Mouse (Mus musculus) ES-Bruce4 (cell line): ENCODE results near the gene Tmem107.
A peak's percentile ranks its signal among the peaks of the same experiment; 100 is the strongest.

ENCODE experiments used
- CTCF ChIP-seq: IDR thresholded peaks from one replicate; pipeline ENCODE4 v1.8.1; 2011; ENCODE audit warnings: low read depth, low read length
- POLR2A ChIP-seq: IDR thresholded peaks from one replicate; pipeline ENCODE4 v1.8.1; 2011; ENCODE audit warnings: low read length; ENCODE audit not compliant: insufficient read depth

DNA sequence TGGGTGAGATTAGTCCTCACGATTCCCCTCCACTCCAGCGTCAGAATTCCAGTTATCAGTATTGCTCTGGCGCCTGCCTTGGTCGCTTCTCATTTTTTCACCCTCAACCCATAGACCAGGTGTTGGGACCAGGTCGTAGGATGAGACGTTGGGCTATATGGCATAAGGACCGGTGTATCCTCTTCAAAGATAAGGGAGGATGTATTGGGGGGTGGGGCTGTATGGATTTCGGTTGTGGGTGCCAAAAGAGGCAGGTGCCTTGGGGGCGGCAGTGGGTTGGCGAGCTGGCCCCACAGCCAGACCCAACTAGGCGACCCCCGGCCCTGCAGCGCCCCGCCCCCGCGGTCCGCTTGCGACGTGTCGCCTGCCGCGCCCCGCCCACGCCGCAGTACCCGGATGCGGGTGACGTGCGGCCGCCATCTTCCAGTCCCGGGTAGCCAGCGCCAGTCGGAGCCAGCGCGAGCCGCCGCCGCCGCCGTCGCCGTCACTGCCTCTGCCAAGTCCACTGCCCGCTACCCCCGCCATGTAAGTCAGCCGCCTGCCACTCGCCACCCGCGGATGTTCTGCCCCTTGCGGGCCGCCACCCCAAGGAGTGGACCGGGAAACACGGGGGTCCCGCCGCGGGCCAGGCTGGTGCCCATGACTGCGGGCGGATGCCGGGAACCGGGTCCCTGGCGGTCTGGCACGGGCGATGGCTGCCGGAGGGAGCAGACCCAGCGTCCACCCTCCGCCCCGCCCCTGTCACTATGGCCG, 17.7 kb downstream of the Tmem107 start, which contains the start of gene Vamp2:
- TF ChIP-seq CTCF (no peak), POLR2A (peak; percentile 12)
